Mouse (Mus musculus) limb, embryonic 10.5 days (tissue): ENCODE measurements at regions not wholly inside any gene's neighbourhood (a gene's known extent, or its start where the extent isn't known, plus 50 kb on each side); places are given as distances from the start of the nearest gene placed in this dataset.

Source experiments
- DNase-seq: peaks from one replicate; pipeline ENCODE4 v3.0.0-alpha.2; 2017; ENCODE audit warnings: low spot score
- H3K27ac ChIP-seq: fragments of 300-500 bp; sonication (generic); 2 replicates; pipeline ENCODE4 v1.5.1; 2016; ENCODE audit warnings: mild to moderate bottlenecking
- H3K27me3 ChIP-seq: fragments of 300-500 bp; sonication (generic); 2 replicates; pipeline ENCODE4 v1.6.1; 2016; ENCODE audit warnings: low read depth, mild to moderate bottlenecking; ENCODE audit not compliant: poor library complexity, severe bottlenecking
- H3K36me3 ChIP-seq: fragments of 300-500 bp; sonication (generic); 2 replicates; pipeline ENCODE4 v1.6.1; 2016; ENCODE audit warnings: mild to moderate bottlenecking, moderate library complexity
- H3K4me1 ChIP-seq: fragments of 300-500 bp; sonication (generic); 2 replicates; pipeline ENCODE4 v1.6.1; 2016
- H3K4me3 ChIP-seq: fragments of 300-500 bp; sonication (generic); 2 replicates; pipeline ENCODE4 v1.5.1; 2016; ENCODE audit warnings: mild to moderate bottlenecking, moderate library complexity
- H3K9me3 ChIP-seq: fragments of 300-500 bp; sonication (generic); replicated peaks from 2 replicates; pipeline ENCODE4 v1.6.1; 2016; ENCODE audit warnings: mild to moderate bottlenecking
- WGBS: fragments of 180-500 bp; shearing (Covaris S2); methylation state at CpG from one replicate; pipeline ENCODE4 v1.1.7; 2016; 5-methylcytosine and 5-hydroxymethylcytosine counted together

- DNase-seq = no peak
- WGBS = 95% methylated on average over 3 of the region's 3 CpGs
- Histone ChIP-seq H3K9me3 (no peaks in the 10 kb centered on the region), H3K4me3 (no peak overlapping the region), H3K4me1 (no peaks in the 10 kb centered on the region), H3K36me3 (no peaks in the 10 kb centered on the region), H3K27ac (no peak overlapping the region), H3K27me3 (no peaks in the 10 kb centered on the region)
Measured at GRCm38 (mm10) chr10:98434974-98435373, 479.2 kb upstream of the Atp2b1 start.

DNA sequence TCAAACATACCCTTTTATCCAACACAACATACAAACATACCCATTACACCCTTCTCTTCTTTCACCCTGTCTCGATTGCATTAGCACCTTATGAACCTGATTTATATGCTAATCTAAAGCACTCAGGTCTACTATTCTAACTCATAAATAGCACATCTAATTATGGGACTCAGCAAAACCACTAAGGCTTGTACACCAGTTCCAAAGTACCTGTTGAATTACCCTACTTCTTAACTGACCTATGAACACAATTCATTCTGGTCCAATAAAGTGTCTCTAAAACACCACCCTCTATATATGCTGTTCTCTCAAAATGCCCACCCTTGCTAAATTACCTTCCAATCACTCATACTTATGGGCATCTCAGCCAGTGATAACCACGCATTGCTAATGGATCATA, 452.7 kb upstream of the Atp2b1 start:
- H3K9me3 ChIP-seq = no peaks in the 10 kb centered on the region
- H3K4me1 ChIP-seq = no peaks in the 10 kb centered on the region
- no peak overlapping the region for H3K27ac ChIP-seq
- no peak overlapping the region for H3K4me3 ChIP-seq
- no peaks in the 10 kb centered on the region for H3K27me3 ChIP-seq
- H3K36me3 ChIP-seq = no peaks in the 10 kb centered on the region
- 92% methylated on average over 2 of the region's 2 CpGs for WGBS
- DNase-seq = no peak

- H3K4me1 ChIP-seq = no peaks in the 10 kb centered on the region
- no peaks in the 10 kb centered on the region for H3K36me3 ChIP-seq
- WGBS = 86% methylated on average over 3 of the region's 3 CpGs
- H3K27ac ChIP-seq = no peak overlapping the region
- no peaks in the 10 kb centered on the region for H3K27me3 ChIP-seq
- no peaks in the 10 kb centered on the region for H3K9me3 ChIP-seq
- H3K4me3 ChIP-seq = no peak overlapping the region
- DNase-seq = no peak
Measured at GRCm38 (mm10) chr10:98474581-98474980, 439.6 kb upstream of the Atp2b1 start.

DNA sequence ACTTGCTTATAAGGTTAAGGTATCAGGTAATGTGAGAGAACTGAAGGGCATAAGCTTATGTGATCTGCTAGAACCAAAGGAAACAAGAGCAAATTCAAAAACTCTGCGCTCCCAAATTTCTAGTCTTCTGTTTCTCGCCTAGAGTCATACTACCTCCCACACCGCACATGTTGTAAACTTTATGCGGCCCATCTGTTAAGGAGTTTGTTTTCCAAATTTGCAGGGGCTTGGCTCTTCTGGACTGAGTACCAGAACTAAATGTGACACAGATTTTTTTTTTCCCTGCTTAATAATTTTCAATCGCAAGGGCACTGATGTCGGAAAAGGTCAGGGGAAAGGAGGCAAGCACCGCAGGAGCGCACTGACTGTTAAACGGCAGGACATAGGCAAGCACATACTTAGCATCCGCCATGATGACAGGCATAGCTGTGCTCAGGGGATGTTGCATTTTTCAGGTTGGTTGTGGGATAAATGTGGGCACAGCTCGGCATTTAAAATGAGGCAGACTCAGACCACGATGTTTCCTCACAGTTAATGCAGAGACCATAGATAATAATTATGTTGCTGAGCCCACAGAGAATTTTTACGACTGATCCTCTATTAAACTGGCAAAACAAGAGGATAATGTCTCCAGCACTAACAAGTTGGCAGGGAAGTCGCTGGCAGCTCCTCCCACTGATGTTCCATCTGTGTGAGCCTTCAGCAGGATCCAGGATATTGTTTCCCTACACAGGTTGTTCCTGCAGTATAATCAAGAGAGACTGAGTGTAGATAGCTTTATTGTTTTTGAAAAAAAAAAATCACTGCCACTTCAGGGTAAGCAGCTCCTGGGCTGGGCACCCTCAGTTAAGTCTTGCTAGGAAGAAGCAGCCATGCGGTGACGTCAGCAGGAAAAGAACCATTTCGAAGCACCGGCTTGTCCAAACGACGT, 428.2 kb upstream of the Atp2b1 start:
- DNase-seq = peak; percentile 37
- WGBS = 79% methylated on average over 20 of the region's 20 CpGs
- H3K9me3 ChIP-seq = no peaks in the 10 kb centered on the region
- H3K27ac ChIP-seq = peak overlapping the region; percentile 30; the same call in 1 of the 2 replicates
- no peak overlapping the region for H3K4me3 ChIP-seq
- H3K27me3 ChIP-seq = no peaks in the 10 kb centered on the region
- 0 out of 2 replicates have a peak, but pooled peaks cover 2% of the 10 kb centered on the region for H3K36me3 ChIP-seq
- peaks cover 12% of the 10 kb centered on the region for H3K4me1 ChIP-seq

DNA sequence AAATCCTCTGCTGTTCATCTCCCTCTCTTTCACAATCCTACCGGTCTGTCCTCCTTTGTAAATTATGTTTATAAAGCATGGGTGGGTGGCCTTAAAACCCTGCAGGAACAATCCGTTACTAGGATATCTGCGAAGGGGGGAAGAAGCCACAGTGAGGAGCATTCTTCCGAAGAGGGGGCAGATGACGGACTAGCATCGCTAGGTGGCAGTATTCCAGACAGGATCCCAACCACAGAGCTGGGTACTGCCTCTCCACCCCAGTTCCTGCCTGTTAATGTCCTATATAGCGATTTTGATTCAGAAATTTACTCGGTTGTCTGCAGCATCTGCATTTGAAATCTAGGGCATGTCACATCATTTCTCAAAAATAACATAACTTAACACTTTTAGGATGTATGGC, 419.9 kb upstream of the Atp2b1 start:
- no peaks in the 10 kb centered on the region for H3K4me1 ChIP-seq
- DNase-seq = peak; percentile 51
- H3K4me3 ChIP-seq = no peak overlapping the region
- H3K9me3 ChIP-seq = no peaks in the 10 kb centered on the region
- no peak overlapping the region for H3K27ac ChIP-seq
- 18% methylated on average over 8 of the region's 8 CpGs for WGBS
- H3K36me3 ChIP-seq = no peaks in the 10 kb centered on the region
- H3K27me3 ChIP-seq = no peaks in the 10 kb centered on the region

DNA sequence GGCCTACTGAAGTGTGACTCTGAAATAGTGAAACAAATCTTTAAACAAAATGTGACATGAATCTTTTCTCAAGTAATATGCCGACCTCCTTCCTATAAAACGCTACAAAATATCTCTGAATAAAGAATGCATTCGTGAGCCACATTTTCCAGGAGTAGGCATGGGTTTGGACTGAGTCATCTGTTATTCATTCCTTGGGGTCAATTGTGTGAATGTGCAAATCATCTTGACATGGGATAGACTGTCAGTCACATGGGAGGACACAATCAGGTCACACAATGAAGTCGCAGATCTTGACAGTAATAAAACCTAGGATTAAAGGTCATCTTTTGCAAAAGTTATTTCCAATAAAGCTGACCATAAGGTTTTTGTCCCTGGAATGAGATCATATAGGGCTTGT, 418.0 kb upstream of the Atp2b1 start:
- Histone ChIP-seq H3K27ac (no peak overlapping the region), H3K4me1 (no peaks in the 10 kb centered on the region), H3K36me3 (no peaks in the 10 kb centered on the region), H3K9me3 (no peaks in the 10 kb centered on the region), H3K27me3 (no peaks in the 10 kb centered on the region), H3K4me3 (no peak overlapping the region)
- 65% methylated on average over 4 of the region's 4 CpGs for WGBS
- no peak for DNase-seq

GRCm38 (mm10) chr10:98500315-98500714, 413.9 kb upstream of the Atp2b1 start:
- Histone ChIP-seq H3K4me3 (no peak overlapping the region), H3K27ac (no peak overlapping the region), H3K4me1 (no peaks in the 10 kb centered on the region), H3K27me3 (no peaks in the 10 kb centered on the region), H3K36me3 (no peaks in the 10 kb centered on the region), H3K9me3 (no peaks in the 10 kb centered on the region)
- DNase-seq = no peak
- WGBS = 95% methylated on average over 4 of the region's 4 CpGs

- Histone ChIP-seq H3K9me3 (no peaks in the 10 kb centered on the region), H3K36me3 (no peaks in the 10 kb centered on the region)
Measured at GRCm38 (mm10) chr10:98501566-98501965, 412.6 kb upstream of the Atp2b1 start.

DNA sequence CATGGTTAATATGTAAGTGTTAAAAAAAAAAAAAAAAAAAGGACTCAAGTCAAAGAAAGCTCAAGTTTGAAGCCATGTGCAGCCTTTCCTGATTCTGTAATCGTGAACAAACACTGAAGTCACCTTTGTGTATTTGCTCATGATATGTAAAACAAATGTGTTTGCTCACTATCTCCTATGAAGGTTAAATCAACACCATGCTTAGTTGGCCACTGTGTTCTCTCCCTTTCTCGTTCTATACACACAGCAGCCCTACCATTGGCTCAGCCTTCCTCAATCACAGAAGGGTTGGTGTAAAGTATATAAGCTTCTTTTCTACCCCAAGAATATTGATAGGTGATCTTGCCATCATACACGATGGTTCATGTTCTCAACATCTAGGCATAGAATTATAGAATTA, 409.7 kb upstream of the Atp2b1 start:
- WGBS = 92% methylated on average over 3 of the region's 3 CpGs

More at GRCm38 (mm10) chr10:98501566-98501965, 412.6 kb upstream of the Atp2b1 start:
- Histone ChIP-seq H3K27ac (no peak overlapping the region), H3K4me1 (no peaks in the 10 kb centered on the region), H3K27me3 (no peaks in the 10 kb centered on the region), H3K4me3 (no peak overlapping the region)
- DNase-seq = no peak
- 88% methylated on average over 5 of the region's 5 CpGs for WGBS

GRCm38 (mm10) chr10:98508515-98509143, 405.6 kb upstream of the Atp2b1 start:
- no peak for DNase-seq

More for the DNA sequence above, 409.7 kb upstream of the Atp2b1 start:
- no peak overlapping the region for H3K4me3 ChIP-seq
- no peak overlapping the region for H3K27ac ChIP-seq
- H3K36me3 ChIP-seq = no peaks in the 10 kb centered on the region
- DNase-seq = no peak
- H3K27me3 ChIP-seq = no peaks in the 10 kb centered on the region
- H3K4me1 ChIP-seq = no peaks in the 10 kb centered on the region
- no peaks in the 10 kb centered on the region for H3K9me3 ChIP-seq

GRCm38 (mm10) chr10:98514836-98515235, 399.4 kb upstream of the Atp2b1 start:
- Histone ChIP-seq H3K27me3 (no peaks in the 10 kb centered on the region), H3K36me3 (no peaks in the 10 kb centered on the region), H3K4me3 (no peak overlapping the region), H3K4me1 (no peaks in the 10 kb centered on the region), H3K9me3 (no peaks in the 10 kb centered on the region), H3K27ac (no peak overlapping the region)
- no peak for DNase-seq
- WGBS = 88% methylated on average over 1 of the region's 1 CpGs

More at GRCm38 (mm10) chr10:98508515-98509143, 405.6 kb upstream of the Atp2b1 start:
- H3K4me3 ChIP-seq = no peak overlapping the region
- no peaks in the 10 kb centered on the region for H3K36me3 ChIP-seq
- no peaks in the 10 kb centered on the region for H3K4me1 ChIP-seq
- no peaks in the 10 kb centered on the region for H3K9me3 ChIP-seq
- 46% methylated on average over 5 of the region's 5 CpGs for WGBS
- H3K27me3 ChIP-seq = no peaks in the 10 kb centered on the region
- no peak overlapping the region for H3K27ac ChIP-seq

GRCm38 (mm10) chr10:98517609-98518008, 396.6 kb upstream of the Atp2b1 start:
- H3K27ac ChIP-seq = no peak overlapping the region
- no peak for DNase-seq
- WGBS = 94% methylated on average over 2 of the region's 2 CpGs
- H3K9me3 ChIP-seq = no peaks in the 10 kb centered on the region
- H3K36me3 ChIP-seq = no peaks in the 10 kb centered on the region
- no peak overlapping the region for H3K4me3 ChIP-seq
- no peaks in the 10 kb centered on the region for H3K27me3 ChIP-seq
- peaks cover 4% of the 10 kb centered on the region for H3K4me1 ChIP-seq

DNA sequence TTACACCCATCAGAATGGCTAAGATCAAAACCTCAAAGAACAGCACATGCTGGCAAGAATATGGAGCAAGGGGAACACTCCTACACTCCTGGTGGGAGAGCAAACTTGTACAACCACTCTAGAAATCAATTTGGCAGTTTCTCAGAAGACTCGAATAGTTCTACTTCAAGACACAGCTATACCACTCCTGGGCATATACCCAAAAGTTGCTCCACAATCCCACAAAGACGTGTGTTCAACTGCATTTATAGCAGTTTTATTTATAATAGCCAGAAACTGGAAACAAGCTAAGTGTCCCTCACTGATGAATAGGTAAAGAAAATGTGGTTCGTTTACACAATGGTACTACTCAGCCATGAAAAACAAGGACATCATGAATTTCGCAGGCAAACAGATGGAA, 384.6 kb upstream of the Atp2b1 start:
- WGBS = 90% methylated on average over 4 of the region's 4 CpGs
- no peak overlapping the region for H3K27ac ChIP-seq
- H3K4me1 ChIP-seq = no peaks in the 10 kb centered on the region
- no peaks in the 10 kb centered on the region for H3K36me3 ChIP-seq
- no peaks in the 10 kb centered on the region for H3K27me3 ChIP-seq
- H3K4me3 ChIP-seq = no peak overlapping the region
- no peaks in the 10 kb centered on the region for H3K9me3 ChIP-seq
- no peak for DNase-seq
